Mouse (Mus musculus) small intestine, adult 2 months (tissue): ENCODE data around the gene Cdk14.

Source experiments
- CTCF ChIP-seq: fragments of 200-500 bp; IDR thresholded peaks from 2 replicates; pipeline ENCODE4 v1.5.1; 2012; ENCODE audit warnings: low read depth, mild to moderate bottlenecking, control low read depth, inconsistent platforms, low read length, moderate library complexity, mixed read lengths; ENCODE audit not compliant: insufficient replicate concordance, insufficient read length; ENCODE audit errors: extremely low read depth
- POLR2A ChIP-seq: fragments of 200-500 bp; IDR thresholded peaks from 2 replicates; pipeline ENCODE4 v1.6.1; 2012; ENCODE audit warnings: low read depth, mild to moderate bottlenecking, control low read depth, inconsistent platforms, low read length, moderate library complexity

GRCm38 (mm10) chr5:5359370-5359769 is 60.7 kb downstream of the Cdk14 start:
- TF ChIP-seq CTCF (no peak), POLR2A (no peak)
